ENCODE assay signal across 9 mouse cellular contexts in the genomic region with DNA sequence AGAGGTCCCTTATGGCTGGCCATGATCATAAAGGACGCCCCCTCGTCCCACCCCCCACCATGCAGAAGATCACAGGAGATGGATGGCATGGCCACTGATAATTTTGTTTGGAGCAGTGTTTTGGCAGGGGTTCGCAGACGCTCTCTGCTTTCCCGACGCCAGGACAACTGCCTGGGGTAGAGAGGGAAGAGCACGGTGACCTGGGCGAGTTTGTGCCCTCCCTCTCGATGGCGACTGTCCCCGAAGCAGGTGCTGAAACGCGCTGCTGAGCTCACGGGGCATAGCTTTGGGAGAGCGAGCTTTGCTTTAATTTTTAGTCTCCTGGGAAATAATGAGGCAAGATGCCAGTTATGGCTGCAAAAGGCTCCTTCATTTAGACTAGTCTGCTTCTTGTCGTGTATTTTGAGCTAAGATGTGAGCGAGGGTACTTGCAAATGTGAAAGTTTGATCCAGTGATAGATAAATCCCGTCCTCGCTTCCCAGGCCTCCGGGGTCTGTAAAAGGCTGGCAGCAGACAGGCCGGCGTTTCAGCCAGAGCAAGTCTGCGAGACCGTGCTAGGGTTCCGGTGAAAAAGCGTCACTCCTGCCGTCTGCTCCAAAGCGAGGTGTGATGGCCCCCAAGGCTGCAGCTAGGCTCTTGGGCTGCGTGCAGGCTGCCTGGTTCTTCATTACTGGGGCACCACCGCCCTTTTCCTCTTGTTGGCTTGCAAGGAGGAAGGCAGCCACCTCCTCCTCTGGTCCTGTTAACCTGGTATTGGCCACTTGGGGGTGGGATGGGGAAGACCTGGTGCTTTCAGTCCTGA. TPM values are rescaled to one million over a fixed set of nuclear protein-coding genes. Genes with fewer than 3 reads are reported as not detected.
DNase-seq lines count a peak whose midpoint lies in the region; ATAC-seq and TF ChIP-seq lines count a peak whose summit lies in the region.
"Had no signal": no experiment of that assay in that cellular context is flagged by ENCODE, and none has a peak within 500 bp of the region (broad histone marks: within the 10 kb centered on the region; RNA-seq: fewer than 3 reads in every experiment).

No protein-coding gene starts in this region.

- WGBS in heart, adult 2 months, result 1% methylated on average over 30 of the region's 30 CpGs
- WGBS in heart, postnatal 0 days, result 2% methylated on average over 30 of the region's 30 CpGs
- under 1% methylated on average over 30 of the region's 30 CpGs for WGBS in limb, embryonic 13.5 days
- whole genome bisulfite sequencing in neural tube, embryonic 14.5 days, result under 1% methylated on average over 30 of the region's 30 CpGs

- H3K4me1 ChIP-seq in heart, adult 2 months (ENCODE audit: control insufficient read depth, insufficient read depth, low read length), result no peaks in the 10 kb centered on the region; the same call in 1 of the 2 replicates
- H3K4me1 ChIP-seq in E14TG2a.4 (replicated peaks; ENCODE audit: low read depth, low read length), result peaks cover 21% of the 10 kb centered on the region
- H3K4me1 ChIP-seq in heart, postnatal 0 days (ENCODE audit: control insufficient read depth, insufficient read depth), result peaks cover 13% of the 10 kb centered on the region
- peaks cover 33% of the 10 kb centered on the region for H3K4me1 ChIP-seq in limb, embryonic 13.5 days
- peaks cover 10% of the 10 kb centered on the region; the same call in 1 of the 2 replicates for H3K4me1 ChIP-seq in neural tube, embryonic 14.5 days (ENCODE audit: control insufficient read depth, insufficient read depth, low read length)

- no peaks in the 10 kb centered on the region for H3K36me3 ChIP-seq in heart, adult 2 months (ENCODE audit: control insufficient read depth, insufficient read depth, low read length)
- no peaks in the 10 kb centered on the region for H3K36me3 ChIP-seq in E14TG2a.4 (ENCODE audit: insufficient read depth, low read length)
- H3K36me3 ChIP-seq in heart, postnatal 0 days (replicated peaks; ENCODE audit: control insufficient read depth, insufficient read depth, low read length), result no peaks in the 10 kb centered on the region
- no peaks in the 10 kb centered on the region for H3K36me3 ChIP-seq in limb, embryonic 13.5 days
- H3K36me3 ChIP-seq in neural tube, embryonic 14.5 days (ENCODE audit: control insufficient read depth, insufficient read depth, low read length), result no peaks in the 10 kb centered on the region
- H3K36me3 ChIP-seq: G1E had no signal

- DNase-seq in heart, adult 11 months, result peak; percentile 82
- no peak for DNase-seq in heart, adult 2 months
- peak; percentile 39 for DNase-seq in heart, postnatal 0 days (ENCODE audit: low spot score)
- no peak for DNase-seq in layer of hippocampus, postnatal 14 days (ENCODE audit: low spot score in 2 of 2)

- H3K79me2 ChIP-seq in heart, adult 2 months (replicated peaks; ENCODE audit: control insufficient read depth, insufficient read depth, low read length), result no peaks in the 10 kb centered on the region

- TF ChIP-seq CTCF in heart, adult 2 months (IDR thresholded peaks at IDR 0.05), result no peak
- TF ChIP-seq CTCF in E14TG2a.4 (conservative IDR thresholded peaks at IDR 0.05; ENCODE audit: low read length), result no peak
- no peak for TF ChIP-seq CTCF in heart, postnatal 0 days (IDR thresholded peaks at IDR 0.05; ENCODE audit: low read depth)

- no peak overlapping the region for H3K9ac ChIP-seq in heart, adult 2 months (ENCODE audit: low read depth, low read length)
- H3K9ac ChIP-seq in heart, postnatal 0 days (replicated peaks; ENCODE audit: low read depth, low read length), result no peak overlapping the region
- H3K9ac ChIP-seq in limb, embryonic 13.5 days, result peak overlapping the region; percentile 62; the same call in 1 of the 2 replicates
- H3K9ac ChIP-seq in neural tube, embryonic 14.5 days (replicated peaks; ENCODE audit: low read depth, low read length), result peak overlapping the region; percentile 61

- peak overlapping the region; percentile 89 for H3K4me2 ChIP-seq in heart, postnatal 0 days (ENCODE audit: low read depth, low read length)
- peak overlapping the region; percentile 96 for H3K4me2 ChIP-seq in limb, embryonic 13.5 days (replicated peaks)
- peak overlapping the region; percentile 79 for H3K4me2 ChIP-seq in neural tube, embryonic 14.5 days (ENCODE audit: low read depth, low read length)

- intact Hi-C loops in heart, adult 2 months (cut with DNase I), result no loop called here

- TF ChIP-seq EP300 in heart, adult 2 months (IDR thresholded peaks at IDR 0.05; ENCODE audit: insufficient read depth, low read depth, low read length), result no peak
- TF ChIP-seq EP300 in heart, postnatal 0 days (IDR thresholded peaks at IDR 0.05; ENCODE audit: low read depth), result no peak

- peaks cover 9% of the 10 kb centered on the region for H3K27me3 ChIP-seq in heart, adult 2 months (ENCODE audit: control insufficient read depth, insufficient read depth, low read length)
- peaks cover 74% of the 10 kb centered on the region for H3K27me3 ChIP-seq in E14TG2a.4 (ENCODE audit: insufficient read depth, low read length)
- peaks cover 42% of the 10 kb centered on the region for H3K27me3 ChIP-seq in heart, postnatal 0 days (ENCODE audit: control insufficient read depth, insufficient read depth, low read length)
- peaks cover 64% of the 10 kb centered on the region for H3K27me3 ChIP-seq in limb, embryonic 13.5 days
- H3K27me3 ChIP-seq in neural tube, embryonic 14.5 days (ENCODE audit: control insufficient read depth, insufficient read depth, low read length), result peaks cover 14% of the 10 kb centered on the region

- no peaks in the 10 kb centered on the region for H3K9me3 ChIP-seq in E14TG2a.4 (ENCODE audit: low read length)
- H3K9me3 ChIP-seq in heart, postnatal 0 days (replicated peaks; ENCODE audit: control insufficient read depth, low read length), result no peaks in the 10 kb centered on the region
- H3K9me3 ChIP-seq in limb, embryonic 13.5 days, result no peaks in the 10 kb centered on the region
- no peaks in the 10 kb centered on the region for H3K9me3 ChIP-seq in neural tube, embryonic 14.5 days (ENCODE audit: control insufficient read depth, low read length)

- no peak overlapping the region for H3K4me3 ChIP-seq in heart, adult 2 months
- H3K4me3 ChIP-seq in E14TG2a.4 (replicated peaks; ENCODE audit: low read length), result peak overlapping the region; percentile 82
- peak overlapping the region; percentile 55 for H3K4me3 ChIP-seq in heart, postnatal 0 days (ENCODE audit: low read depth, low read length)
- H3K4me3 ChIP-seq in limb, embryonic 13.5 days, result peak overlapping the region; percentile 63
- H3K4me3 ChIP-seq in neural tube, embryonic 14.5 days (ENCODE audit: low read depth, low read length), result peak overlapping the region; percentile 58

- no peak for TF ChIP-seq POLR2A in heart, adult 2 months (IDR thresholded peaks at IDR 0.05; ENCODE audit: insufficient read depth, low read depth, low read length)

- ATAC-seq in common myeloid progenitor, adult 5-6 weeks (replicated peaks; ENCODE audit: low read depth, poor library complexity, severe bottlenecking), result peak; percentile 76
- ATAC-seq in heart, postnatal 0 days (ENCODE audit: insufficient read depth, low read depth), result peak; percentile 75
- ATAC-seq in limb, embryonic 13.5 days (ENCODE audit: low FRiP score, low read depth), result peak; percentile 38; the same call in 1 of the 2 replicates
- ATAC-seq in neural tube, embryonic 14.5 days (ENCODE audit: low read depth), result peak; percentile 20

- no peak overlapping the region for H3K27ac ChIP-seq in heart, adult 2 months
- no peak overlapping the region for H3K27ac ChIP-seq in heart, postnatal 0 days (ENCODE audit: low read depth)
- H3K27ac ChIP-seq in limb, embryonic 13.5 days, result no peak overlapping the region
- no peak overlapping the region for H3K27ac ChIP-seq in neural tube, embryonic 14.5 days (ENCODE audit: low read depth, low read length)

RNA-seq across cellular contexts. Expression of a gene that starts 1.3 kb away (rescaled TPM):
- total RNA-seq in heart, adult 2 months (2021), result under 1 TPM; 0.23 to 0.32 TPM
- 0.49 and 0.67 TPM in 2 replicates for polyA plus RNA-seq in heart, adult 2 months (2012; rRNA removed)
- not detected in 2 replicates for total RNA-seq in common myeloid progenitor, adult 5-6 weeks (2017)
- total RNA-seq in heart, postnatal 0 days (2014; rRNA removed; ENCODE audit: low replicate concordance), result 0.15 TPM in 1 of 2 replicates, not detected in the other
- polyA plus RNA-seq in heart, postnatal 0 days (2015; fragmentation: Nextera tagmentation; extraction: Ambion mirVana), result 0.16 and 0.22 TPM in 2 replicates
- polyA plus RNA-seq in limb, embryonic 13.5 days (2015; fragmentation: Nextera tagmentation; extraction: Ambion mirVana), result 4.5 and 5.1 TPM in 2 replicates
- polyA plus RNA-seq in neural tube, embryonic 14.5 days (2014; fragmentation: Nextera tagmentation; extraction: Ambion mirVana), result 51.6 and 78.1 TPM in 2 replicates
- total RNA-seq in layer of hippocampus, postnatal 14 days (2021), result 10 to 100 TPM; 61.2 to 62.1 TPM
- polyA plus RNA-seq: G1E had no signal

Comparison
In these comparisons a context has a peak if more than half of its experiments do, and no peak if none do; other contexts are left out.
1. DNase-seq: peak in heart, adult 11 months (single experiment) and heart, postnatal 0 days (single experiment); none in heart, adult 2 months (0 of 2) and layer of hippocampus, postnatal 14 days (0 of 2).
2. H3K9ac ChIP-seq: peak in limb, embryonic 13.5 days (single experiment) and neural tube, embryonic 14.5 days (single experiment); none in heart, adult 2 months (single experiment) and heart, postnatal 0 days (single experiment).
3. ATAC-seq: peak in every context shown above with its lines; median percentile 76 in common myeloid progenitor, adult 5-6 weeks; 75 in heart, postnatal 0 days; 38 in limb, embryonic 13.5 days; 20 in neural tube, embryonic 14.5 days.
4. RNA of a gene that starts 1.3 kb away (total RNA-seq): 61.2 to 62.1 TPM in layer of hippocampus, postnatal 14 days; 0.23 to 0.32 TPM in heart, adult 2 months, not detected in common myeloid progenitor, adult 5-6 weeks and 0.15 TPM in heart, postnatal 0 days; every median in the first group is over 10 times any median in the second.
5. Peak in every context shown above with its lines, with median percentiles within 50 percentile points of each other: H3K4me2 ChIP-seq.